Mouse (Mus musculus): ENCODE results near the gene Prm2. TPM values are rescaled to one million over a fixed set of nuclear protein-coding genes. Genes with fewer than 3 reads are reported as not detected.

Gene Prm2
- polyA plus RNA-seq, 1 experiment: 0.83 TPM

DNA sequence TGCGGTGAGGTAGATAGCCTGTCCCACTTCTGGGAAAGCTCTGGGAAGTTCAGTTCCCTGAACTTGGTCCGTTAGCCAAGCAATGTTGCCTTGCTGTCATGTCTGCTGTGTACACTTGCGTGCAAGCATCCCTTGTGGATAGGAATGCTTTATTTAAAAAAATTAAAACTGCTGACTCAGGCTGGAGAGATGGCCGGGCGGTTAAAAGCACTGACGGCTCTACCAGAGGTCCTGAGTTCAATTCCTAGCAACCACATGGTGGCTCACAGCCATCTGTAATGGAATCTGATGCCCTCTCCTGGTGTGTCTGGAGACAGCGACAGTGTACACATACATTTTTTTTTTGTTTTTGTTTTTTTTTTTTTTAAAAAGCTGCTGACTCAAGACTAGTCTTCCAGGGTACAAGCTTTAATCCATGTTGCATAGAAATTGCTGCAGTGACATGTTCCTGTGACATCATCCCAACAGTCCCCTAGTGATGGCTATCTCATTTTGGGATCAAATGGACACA, 8.3 kb downstream of the Prm2 start:
- Histone ChIP-seq H3K4me3 (replicated peaks; ENCODE audit: extremely low read depth, low read depth, low read length) (no peak overlapping the region), H3K4me1 (ENCODE audit: control insufficient read depth, insufficient read depth, low read length) (peaks cover 2% of the 10 kb centered on the region)
- TF ChIP-seq CTCF (IDR thresholded peaks at IDR 0.05; ENCODE audit: insufficient read depth, low read length): no peak
- TF ChIP-seq POLR2A (IDR thresholded peaks at IDR 0.05; ENCODE audit: borderline replicate concordance, extremely low read depth, low read depth, low read length): no peak
- WGBS: 70% methylated on average over 7 of the region's 7 CpGs
- DNase-seq: no peak

DNA sequence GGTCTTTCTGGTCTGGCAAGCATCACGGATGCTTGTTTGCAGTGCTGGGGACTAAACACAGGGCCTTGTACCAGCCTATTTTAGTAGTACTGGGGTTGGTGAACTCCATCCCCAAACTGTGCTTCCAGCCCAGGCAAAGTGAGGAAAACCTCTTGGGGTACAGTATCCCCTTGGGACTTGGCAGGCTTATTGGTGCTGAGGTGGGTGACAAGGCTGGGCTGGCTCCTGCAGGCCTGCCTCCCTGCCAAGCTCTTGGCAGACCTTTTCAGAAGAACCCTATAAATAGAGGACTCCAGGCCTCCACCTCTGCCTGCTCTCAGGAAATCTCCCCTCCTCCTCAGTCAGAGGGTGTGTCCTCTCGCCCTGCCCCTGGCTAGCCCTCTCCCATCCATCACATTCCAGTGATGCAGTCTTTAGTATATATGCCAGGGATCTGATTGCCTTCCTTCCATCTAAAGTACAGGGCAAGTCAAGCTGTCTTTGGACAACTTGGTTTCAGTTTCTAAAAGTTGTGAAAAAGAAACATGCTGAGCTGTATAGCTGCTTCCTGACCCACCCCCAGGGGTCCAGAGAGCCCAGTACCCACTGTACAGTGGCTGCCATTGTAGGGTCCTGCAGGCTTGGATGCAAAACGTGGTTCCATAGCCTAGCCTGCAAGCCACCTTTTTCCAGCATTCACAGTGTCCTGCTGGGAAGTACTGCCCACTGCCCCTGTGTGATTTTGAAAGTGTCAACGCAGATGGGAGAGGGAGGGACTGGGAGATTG, 9.0 kb downstream of the Prm2 start:
- DNase-seq: no peak
- WGBS: 40% methylated on average over 4 of the region's 4 CpGs
- peaks cover 2% of the 10 kb centered on the region for H3K4me1 ChIP-seq (ENCODE audit: control insufficient read depth, insufficient read depth, low read length)
- no peak overlapping the region for H3K4me3 ChIP-seq (replicated peaks; ENCODE audit: extremely low read depth, low read depth, low read length)
- TF ChIP-seq CTCF (IDR thresholded peaks at IDR 0.05; ENCODE audit: insufficient read depth, low read length) (no peak), POLR2A (IDR thresholded peaks at IDR 0.05; ENCODE audit: borderline replicate concordance, extremely low read depth, low read depth, low read length) (no peak)

DNA sequence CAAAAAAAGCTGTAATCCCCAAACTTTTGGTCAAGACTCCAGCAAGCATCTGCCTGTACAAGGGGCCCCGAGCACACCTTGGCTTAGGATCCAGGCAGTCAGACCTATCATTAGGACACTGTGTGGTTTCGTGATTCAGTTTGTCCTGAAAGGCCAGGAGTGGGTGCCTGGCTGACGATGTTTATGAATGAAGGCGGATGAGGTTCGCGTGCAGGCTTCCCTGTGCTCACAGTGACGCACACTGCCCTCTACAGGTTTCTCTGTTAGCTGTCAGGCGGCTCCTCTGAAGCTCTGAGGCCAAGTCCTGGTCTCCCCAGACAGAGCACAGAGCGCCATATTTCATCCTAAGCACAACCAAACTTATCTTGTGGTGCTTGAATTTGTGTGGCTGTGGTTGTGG, 9.6 kb downstream of the Prm2 start:
- DNase-seq: peak; percentile 69
- Histone ChIP-seq H3K4me3 (replicated peaks; ENCODE audit: extremely low read depth, low read depth, low read length) (peak overlapping the region; percentile 96), H3K4me1 (ENCODE audit: control insufficient read depth, insufficient read depth, low read length) (peaks cover 2% of the 10 kb centered on the region)
- under 1% methylated on average over 9 of the region's 9 CpGs for WGBS
- peak; percentile 91 for TF ChIP-seq CTCF (IDR thresholded peaks at IDR 0.05; ENCODE audit: insufficient read depth, low read length)
- peak; percentile 13; the same call in 1 of the 2 replicates for TF ChIP-seq POLR2A (IDR thresholded peaks at IDR 0.05; ENCODE audit: borderline replicate concordance, extremely low read depth, low read depth, low read length)

DNA sequence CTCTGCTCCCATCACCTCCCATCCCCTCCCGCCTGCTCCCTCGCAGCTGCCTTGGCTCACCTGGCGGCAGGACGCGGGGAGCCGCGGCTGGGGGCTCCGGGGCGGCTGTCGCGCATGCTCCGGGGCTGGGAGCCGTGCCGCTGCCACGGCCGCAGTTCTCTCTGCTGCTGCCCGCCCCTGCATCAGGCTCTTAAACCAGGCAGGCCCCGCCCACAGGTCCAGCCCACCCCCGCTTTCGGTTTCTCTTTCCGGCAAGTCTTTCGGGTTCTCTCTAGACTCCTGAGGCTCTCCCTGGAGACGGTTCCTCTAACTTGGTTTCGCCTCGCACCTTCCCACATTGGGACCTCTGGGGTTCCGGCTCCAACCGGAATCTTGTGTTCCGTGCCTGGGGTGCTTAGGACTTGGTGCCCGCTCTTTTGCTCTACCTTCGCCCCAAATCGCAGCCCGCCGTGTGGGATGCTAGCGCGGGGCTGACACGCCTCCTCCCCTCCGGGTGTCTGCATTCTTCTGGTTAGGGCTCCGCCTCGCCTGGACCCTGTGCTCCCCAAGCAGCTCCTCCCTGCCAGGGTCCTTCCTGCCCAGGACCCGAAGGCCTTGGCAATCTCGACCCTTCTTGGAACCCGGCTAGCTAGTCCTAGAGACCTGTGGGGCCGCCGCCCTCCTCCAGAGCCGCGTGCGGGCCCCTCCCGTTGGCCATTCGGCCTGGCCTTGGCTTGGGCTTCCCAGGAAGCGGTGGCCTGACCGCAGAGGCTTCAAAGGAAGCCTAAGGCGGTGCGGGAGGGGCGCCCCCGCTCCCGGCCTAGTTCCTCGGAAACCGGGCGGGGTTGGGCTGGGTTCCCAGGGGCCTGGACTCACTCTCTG, 10.3 kb downstream of the Prm2 start, which contains the start of gene Socs1:
Gene Socs1, minus strand, starts transcription at position 166 of the 861 bp plus-strand sequence.
- peak; percentile 85 for DNase-seq

DNA sequence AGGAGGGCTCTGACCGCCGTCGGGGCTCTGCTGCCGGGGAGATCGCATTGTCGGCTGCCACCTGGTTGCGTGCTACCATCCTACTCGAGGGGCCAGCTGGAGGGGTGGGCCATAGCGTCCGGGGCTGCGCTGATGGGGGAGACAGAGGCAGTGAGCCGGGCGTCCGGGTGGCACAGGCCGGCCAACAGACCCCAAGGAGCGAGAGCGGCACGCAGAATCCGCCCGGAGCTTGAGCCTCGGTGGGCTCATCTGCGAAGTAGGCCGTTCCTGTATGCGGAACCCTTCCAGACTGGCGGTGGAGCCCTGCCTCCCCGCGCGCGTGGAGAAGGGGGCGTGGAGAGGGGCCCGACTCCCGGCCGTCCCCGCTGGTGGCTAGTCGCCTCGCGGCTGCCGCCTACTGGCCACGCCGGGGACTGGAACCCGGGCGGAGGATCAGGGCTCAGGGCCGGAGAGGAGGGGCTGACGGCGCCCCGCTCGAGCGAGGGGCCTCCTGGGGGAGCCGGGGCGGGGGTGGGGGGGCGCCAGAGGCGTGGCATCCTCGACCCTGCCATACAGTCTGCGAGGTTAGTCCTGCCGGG, 11.1 kb downstream of the Prm2 start:
- Histone ChIP-seq H3K4me1 (ENCODE audit: control insufficient read depth, insufficient read depth, low read length) (peaks cover 2% of the 10 kb centered on the region), H3K4me3 (replicated peaks; ENCODE audit: extremely low read depth, low read depth, low read length) (peak overlapping the region; percentile 96)
- WGBS: under 1% methylated on average over 54 of the region's 55 CpGs
- peak; percentile 91 for DNase-seq
- peak; percentile 48; the same call in 1 of the 2 replicates for TF ChIP-seq CTCF (IDR thresholded peaks at IDR 0.05; ENCODE audit: insufficient read depth, low read length)
- TF ChIP-seq POLR2A (IDR thresholded peaks at IDR 0.05; ENCODE audit: borderline replicate concordance, extremely low read depth, low read depth, low read length): peak; percentile 44; the same call in 1 of the 2 replicates

More for the DNA sequence above, 10.3 kb downstream of the Prm2 start, which contains the start of gene Socs1:
- Histone ChIP-seq H3K4me3 (replicated peaks; ENCODE audit: extremely low read depth, low read depth, low read length) (peak within 1 kb of the TSS; percentile 96), H3K4me1 (ENCODE audit: control insufficient read depth, insufficient read depth, low read length) (peaks cover 2% of the 10 kb centered on the region)
- TF ChIP-seq CTCF (IDR thresholded peaks at IDR 0.05; ENCODE audit: insufficient read depth, low read length): no peak
- TF ChIP-seq POLR2A (IDR thresholded peaks at IDR 0.05; ENCODE audit: borderline replicate concordance, extremely low read depth, low read depth, low read length): peak; percentile 86
- WGBS: under 1% methylated on average over 59 of the region's 59 CpGs

DNA sequence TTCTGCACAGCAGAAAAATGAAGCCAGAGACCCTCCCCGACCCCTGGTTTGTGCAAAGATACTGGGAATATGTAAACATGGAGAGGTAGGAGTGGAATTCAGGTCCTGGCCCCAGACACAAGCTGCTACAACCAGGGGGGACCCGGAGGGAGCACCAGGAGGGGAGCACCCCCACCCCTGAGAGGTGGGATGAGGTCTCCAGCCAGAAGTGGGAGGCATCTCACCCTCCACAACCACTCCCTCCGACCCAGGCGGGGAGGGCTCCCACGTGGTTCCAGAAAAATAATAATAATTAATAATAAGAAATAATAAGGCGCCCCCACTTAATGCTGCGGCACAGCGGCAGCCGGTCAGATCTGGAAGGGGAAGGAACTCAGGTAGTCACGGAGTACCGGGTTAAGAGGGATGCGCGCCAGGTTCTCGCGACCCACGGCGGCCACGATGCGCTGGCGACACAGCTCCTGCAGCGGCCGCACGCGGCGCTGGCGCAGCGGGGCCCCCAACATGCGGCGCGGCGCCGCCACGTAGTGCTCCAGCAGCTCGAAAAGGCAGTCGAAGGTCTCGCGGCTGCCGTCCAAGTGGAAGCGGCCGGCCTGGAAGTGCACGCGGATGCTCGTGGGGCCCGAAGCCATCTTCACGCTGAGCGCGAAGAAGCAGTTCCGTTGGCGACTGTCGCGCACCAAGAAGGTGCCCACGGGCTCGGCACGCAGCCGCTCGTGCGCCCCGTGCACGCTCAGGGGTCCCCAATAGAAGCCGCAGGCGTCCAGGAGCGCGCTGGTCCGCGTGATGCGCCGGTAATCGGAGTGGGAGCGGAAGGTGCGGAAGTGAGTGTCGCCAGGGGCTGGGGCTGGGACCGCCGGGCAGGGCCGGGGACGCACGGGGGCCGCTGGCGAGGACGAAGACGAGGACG, 11.8 kb downstream of the Prm2 start:
- TF ChIP-seq POLR2A (IDR thresholded peaks at IDR 0.05; ENCODE audit: borderline replicate concordance, extremely low read depth, low read depth, low read length) (no peak), CTCF (IDR thresholded peaks at IDR 0.05; ENCODE audit: insufficient read depth, low read length) (no peak)
- DNase-seq: no peak
- Histone ChIP-seq H3K4me3 (replicated peaks; ENCODE audit: extremely low read depth, low read depth, low read length) (peak overlapping the region; percentile 96), H3K4me1 (ENCODE audit: control insufficient read depth, insufficient read depth, low read length) (peaks cover 2% of the 10 kb centered on the region)
- 3% methylated on average over 81 of the region's 81 CpGs for WGBS

DNA sequence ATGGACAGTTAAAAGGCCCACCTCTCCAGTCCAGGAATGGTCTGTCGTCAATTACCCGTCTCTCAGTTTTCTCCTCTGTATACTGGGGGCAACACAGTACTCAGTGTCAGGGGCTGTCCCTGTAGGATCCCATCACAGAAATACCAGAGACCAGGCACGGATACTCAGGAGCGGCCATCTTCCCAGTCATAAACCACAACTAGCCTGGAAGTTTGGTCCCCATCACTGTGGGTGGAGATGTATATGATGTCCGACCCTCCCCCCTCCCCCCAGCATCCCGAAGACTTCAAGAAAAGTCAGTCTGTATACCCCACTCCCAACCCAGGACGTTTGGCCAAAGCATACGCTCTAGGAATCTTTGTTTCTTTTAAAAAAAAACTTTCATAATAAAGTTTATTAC, 12.5 kb downstream of the Prm2 start:
- no peak for DNase-seq
- 68% methylated on average over 8 of the region's 8 CpGs for WGBS
- no peak for TF ChIP-seq POLR2A (IDR thresholded peaks at IDR 0.05; ENCODE audit: borderline replicate concordance, extremely low read depth, low read depth, low read length)
- TF ChIP-seq CTCF (IDR thresholded peaks at IDR 0.05; ENCODE audit: insufficient read depth, low read length): no peak
- H3K4me1 ChIP-seq (ENCODE audit: control insufficient read depth, insufficient read depth, low read length): peaks cover 2% of the 10 kb centered on the region
- no peak overlapping the region for H3K4me3 ChIP-seq (replicated peaks; ENCODE audit: extremely low read depth, low read depth, low read length)

DNA sequence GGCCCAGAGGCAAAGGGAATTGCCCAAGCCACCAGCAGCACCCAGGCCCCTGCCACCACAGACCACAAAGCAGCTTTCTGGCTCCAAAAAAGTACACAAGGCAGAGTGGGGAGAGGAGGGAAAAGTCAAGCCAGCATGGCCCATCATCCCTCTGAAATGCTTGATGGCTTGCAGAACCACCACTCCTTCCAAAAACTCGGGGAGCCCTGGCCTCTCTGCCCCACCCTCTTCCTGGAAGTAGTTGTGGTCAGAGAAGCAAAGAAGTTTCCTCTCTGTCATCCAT, 12.8 kb downstream of the Prm2 start:
- no peak for DNase-seq
- Histone ChIP-seq H3K4me3 (replicated peaks; ENCODE audit: extremely low read depth, low read depth, low read length) (no peak overlapping the region), H3K4me1 (ENCODE audit: control insufficient read depth, insufficient read depth, low read length) (peaks cover 2% of the 10 kb centered on the region)
- 13% methylated on average over 1 of the region's 1 CpGs for WGBS
- no peak for TF ChIP-seq CTCF (IDR thresholded peaks at IDR 0.05; ENCODE audit: insufficient read depth, low read length)
- TF ChIP-seq POLR2A (IDR thresholded peaks at IDR 0.05; ENCODE audit: borderline replicate concordance, extremely low read depth, low read depth, low read length): no peak
